Mouse (Mus musculus): Measurements from ENCODE around the gene Arhgap25. TPM values are rescaled to one million over a fixed set of nuclear protein-coding genes. Genes with fewer than 3 reads are reported as not detected.

Gene Arhgap25
- polyA plus RNA-seq, 1 experiment from 2014 or later, result 7.5 TPM

- H3K27ac ChIP-seq (ENCODE audit: low read length), result no peak overlapping the region; the same call in 1 of the 2 replicates
- whole genome bisulfite sequencing, result 36% methylated on average over 5 of the region's 5 CpGs
Measured at GRCm38 (mm10) chr6:87426954-87427353, 106.1 kb downstream of the Arhgap25 start.

DNA sequence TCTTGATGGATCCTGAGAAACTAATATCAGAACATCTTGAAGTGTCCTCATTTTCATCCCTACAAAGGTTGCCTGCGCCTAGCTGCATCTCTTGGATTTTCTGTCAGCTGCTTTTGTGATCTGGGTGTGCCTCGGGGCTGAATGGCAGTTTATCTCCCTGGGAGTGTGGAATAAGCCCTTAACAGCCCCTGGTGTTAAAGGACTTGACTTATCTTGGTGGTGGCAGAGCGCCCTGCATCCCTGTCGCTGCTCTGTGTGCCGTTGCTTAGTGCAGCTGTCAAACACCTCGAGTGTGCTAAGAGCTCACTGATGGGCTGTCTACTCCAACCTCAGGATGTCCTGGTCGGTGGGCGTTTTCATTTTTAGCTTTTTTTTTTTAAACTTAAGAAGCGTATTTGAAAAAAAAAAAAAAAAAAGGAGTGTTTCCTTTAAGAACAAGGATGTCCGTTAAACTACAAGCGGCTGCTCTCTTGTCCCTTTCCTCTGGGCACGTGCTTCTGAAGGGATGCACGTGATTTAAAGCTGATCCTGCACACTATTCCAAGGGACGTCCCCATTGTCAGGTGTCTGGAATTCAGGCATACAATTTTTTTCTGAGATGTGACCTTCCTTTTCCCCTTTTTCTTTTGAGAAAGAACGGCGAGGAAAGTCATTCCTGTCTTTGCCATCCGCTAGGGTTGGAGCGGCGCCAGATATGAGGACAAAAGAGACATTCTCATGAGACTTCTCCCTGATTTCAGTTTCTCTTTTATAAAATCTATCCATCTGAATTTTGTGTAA is 108.8 kb downstream of the Arhgap25 start:
- Histone ChIP-seq H3K9ac (ENCODE audit: low read length) (no peak overlapping the region), H3K4me3 (ENCODE audit: low read length) (peak overlapping the region; percentile 23), H3K27me3 (ENCODE audit: control insufficient read depth, insufficient read depth, low read length) (peaks cover 54% of the 10 kb centered on the region), H3K36me3 (ENCODE audit: control insufficient read depth, insufficient read depth) (no peaks in the 10 kb centered on the region), H3K4me2 (ENCODE audit: low read depth, low read length) (peak overlapping the region; percentile 53), H3K4me1 (ENCODE audit: control insufficient read depth, insufficient read depth, low read length) (peaks cover 23% of the 10 kb centered on the region), H3K9me3 (replicated peaks; ENCODE audit: control insufficient read depth, low read length) (no peaks in the 10 kb centered on the region), H3K27ac (ENCODE audit: low read length) (peak overlapping the region; percentile 59)
- ATAC-seq (replicated peaks; ENCODE audit: extremely low read depth, insufficient read depth, low FRiP score), result peak; percentile 81
- WGBS, result 23% methylated on average over 19 of the region's 19 CpGs

More at GRCm38 (mm10) chr6:87426954-87427353, 106.1 kb downstream of the Arhgap25 start:
- Histone ChIP-seq H3K4me1 (ENCODE audit: control insufficient read depth, insufficient read depth, low read length) (peaks cover 23% of the 10 kb centered on the region), H3K4me3 (ENCODE audit: low read length) (no peak overlapping the region), H3K27me3 (ENCODE audit: control insufficient read depth, insufficient read depth, low read length) (peaks cover 45% of the 10 kb centered on the region), H3K9ac (ENCODE audit: low read length) (no peak overlapping the region), H3K4me2 (ENCODE audit: low read depth, low read length) (no peak overlapping the region), H3K9me3 (replicated peaks; ENCODE audit: control insufficient read depth, low read length) (no peaks in the 10 kb centered on the region), H3K36me3 (ENCODE audit: control insufficient read depth, insufficient read depth) (no peaks in the 10 kb centered on the region)
- ATAC-seq (replicated peaks; ENCODE audit: extremely low read depth, insufficient read depth, low FRiP score), result no peak

- WGBS, result 24% methylated on average over 7 of the region's 7 CpGs
- Histone ChIP-seq H3K27me3 (ENCODE audit: control insufficient read depth, insufficient read depth, low read length) (peaks cover 67% of the 10 kb centered on the region), H3K4me2 (ENCODE audit: low read depth, low read length) (peak overlapping the region; percentile 29)
Measured at GRCm38 (mm10) chr6:87422304-87422703, 110.8 kb downstream of the Arhgap25 start.

GRCm38 (mm10) chr6:87412011-87412410 is 121.0 kb downstream of the Arhgap25 start:
- Histone ChIP-seq H3K9ac (ENCODE audit: low read length) (no peak overlapping the region), H3K27me3 (ENCODE audit: control insufficient read depth, insufficient read depth, low read length) (peaks cover 34% of the 10 kb centered on the region), H3K27ac (ENCODE audit: low read length) (no peak overlapping the region), H3K4me3 (ENCODE audit: low read length) (no peak overlapping the region), H3K36me3 (ENCODE audit: control insufficient read depth, insufficient read depth) (no peaks in the 10 kb centered on the region), H3K9me3 (replicated peaks; ENCODE audit: control insufficient read depth, low read length) (no peaks in the 10 kb centered on the region; the same call in 1 of the 2 replicates), H3K4me1 (ENCODE audit: control insufficient read depth, insufficient read depth, low read length) (no peaks in the 10 kb centered on the region), H3K4me2 (ENCODE audit: low read depth, low read length) (no peak overlapping the region)
- 40% methylated on average over 3 of the region's 3 CpGs for WGBS
- no peak for ATAC-seq (replicated peaks; ENCODE audit: extremely low read depth, insufficient read depth, low FRiP score)

More at GRCm38 (mm10) chr6:87422304-87422703, 110.8 kb downstream of the Arhgap25 start:
- Histone ChIP-seq H3K9ac (ENCODE audit: low read length) (no peak overlapping the region), H3K36me3 (ENCODE audit: control insufficient read depth, insufficient read depth) (no peaks in the 10 kb centered on the region), H3K9me3 (replicated peaks; ENCODE audit: control insufficient read depth, low read length) (no peaks in the 10 kb centered on the region), H3K4me3 (ENCODE audit: low read length) (no peak overlapping the region), H3K4me1 (ENCODE audit: control insufficient read depth, insufficient read depth, low read length) (peaks cover 22% of the 10 kb centered on the region), H3K27ac (ENCODE audit: low read length) (no peak overlapping the region)
- peak; percentile 42; the same call in 1 of the 2 replicates for ATAC-seq (replicated peaks; ENCODE audit: extremely low read depth, insufficient read depth, low FRiP score)

Other genes starting within 250 kb of the Arhgap25 start
- 3.8 and 4.9 TPM in 2 replicates for gene Antxr1, start 197.4 kb downstream of the Arhgap25 start, polyA plus RNA-seq (2015; fragmentation: Nextera tagmentation; extraction: Ambion mirVana)
- not detected in 2 replicates for gene Gkn1, start 182.3 kb downstream of the Arhgap25 start, polyA plus RNA-seq (2015; fragmentation: Nextera tagmentation; extraction: Ambion mirVana)
- gene Gkn2, start 159.9 kb downstream of the Arhgap25 start, polyA plus RNA-seq (2015; fragmentation: Nextera tagmentation; extraction: Ambion mirVana), result not detected in 2 replicates
- gene Gkn3, start 144.3 kb downstream of the Arhgap25 start, polyA plus RNA-seq (2015; fragmentation: Nextera tagmentation; extraction: Ambion mirVana), result 0.62 and 1.4 TPM in 2 replicates
- 3.7 and 7.5 TPM in 2 replicates for gene Bmp10, start 104.3 kb downstream of the Arhgap25 start, polyA plus RNA-seq (2015; fragmentation: Nextera tagmentation; extraction: Ambion mirVana)
- 0.87 and 1.4 TPM in 2 replicates for gene Prokr1, start 57.5 kb upstream of the Arhgap25 start, polyA plus RNA-seq (2015; fragmentation: Nextera tagmentation; extraction: Ambion mirVana)
- 7.2 and 7.9 TPM in 2 replicates for gene Aplf, start 138.9 kb upstream of the Arhgap25 start, polyA plus RNA-seq (2015; fragmentation: Nextera tagmentation; extraction: Ambion mirVana)
- gene Efcc1, start 197.6 kb upstream of the Arhgap25 start, polyA plus RNA-seq (2015; fragmentation: Nextera tagmentation; extraction: Ambion mirVana), result 0.80 and 1.2 TPM in 2 replicates
- gene Gp9, start 244.8 kb upstream of the Arhgap25 start, polyA plus RNA-seq (2015; fragmentation: Nextera tagmentation; extraction: Ambion mirVana), result 3.3 and 3.4 TPM in 2 replicates